Mouse (Mus musculus) intestine, embryonic 16.5 days (tissue): Measurements from ENCODE around the gene Dab1. TPM values are rescaled to one million over a fixed set of nuclear protein-coding genes. Genes with fewer than 3 reads are reported as not detected.

Experiments used
- ATAC-seq: fragments of 200-750 bp; cut with Nextera tagmentation; 2 replicates; pipeline ENCODE4 v1.8.0; 2017; ENCODE audit warnings: moderate TSS enrichment, moderate library complexity
- H3K27ac ChIP-seq: fragments of 300-500 bp; sonication (generic); 2 replicates; pipeline ENCODE4 v1.5.1; 2014; ENCODE audit warnings: mild to moderate bottlenecking, low read length
- H3K27me3 ChIP-seq: fragments of 300-500 bp; sonication (generic); replicated peaks from 2 replicates; pipeline ENCODE4 v1.6.1; 2014; ENCODE audit warnings: low read length, control low read depth, mixed read lengths; ENCODE audit not compliant: control insufficient read depth, insufficient read depth
- H3K36me3 ChIP-seq: fragments of 300-500 bp; sonication (generic); 2 replicates; pipeline ENCODE4 v1.6.1; 2014; ENCODE audit warnings: low read length, control low read depth; ENCODE audit not compliant: control insufficient read depth, insufficient read depth
- H3K4me1 ChIP-seq: fragments of 300-500 bp; sonication (generic); 2 replicates; pipeline ENCODE4 v1.6.1; 2014; ENCODE audit warnings: low read length, control low read depth, mixed read lengths; ENCODE audit not compliant: control insufficient read depth, insufficient read depth
- H3K4me2 ChIP-seq: fragments of 300-500 bp; sonication (generic); 2 replicates; pipeline ENCODE4 v1.6.1; 2014; ENCODE audit warnings: low read depth, low read length, control low read depth
- H3K4me3 ChIP-seq: fragments of 300-500 bp; sonication (generic); 2 replicates; pipeline ENCODE4 v1.5.1; 2014; ENCODE audit warnings: mild to moderate bottlenecking, low read length
- H3K9ac ChIP-seq: fragments of 300-500 bp; sonication (generic); 2 replicates; pipeline ENCODE4 v1.6.1; 2014; ENCODE audit warnings: low read depth, low read length
- H3K9me3 ChIP-seq: fragments of 300-500 bp; sonication (generic); 2 replicates; pipeline ENCODE4 v1.6.1; 2016; ENCODE audit warnings: low read length, control low read depth; ENCODE audit not compliant: control insufficient read depth
- WGBS: fragments of 180-500 bp; shearing (Covaris S2); extraction: QIAGEN DNeasy Blood & Tissue Kit; methylation state at CpG from one replicate; pipeline ENCODE4 v1.1.7; 2014; 5-methylcytosine and 5-hydroxymethylcytosine counted together
- polyA plus RNA-seq: library from polyadenylated mRNA; unstranded; fragments of >200 nt; fragmentation: Nextera tagmentation; extraction: Ambion mirVana; gene quantifications from 2 replicates; pipeline ENCODE4 v1.2.1, GENCODE M21; 2015

Gene Dab1
- polyA plus RNA-seq, 1 experiment from 2014 or later = 54.5 TPM

- H3K4me1 ChIP-seq = 0 out of 2 replicates have a peak, but pooled peaks cover 3% of the 10 kb centered on the region
- H3K4me2 ChIP-seq = no peak overlapping the region
- no peak for ATAC-seq
- H3K4me3 ChIP-seq = no peak overlapping the region
- H3K9ac ChIP-seq = no peak overlapping the region
- H3K9me3 ChIP-seq = no peaks in the 10 kb centered on the region
- H3K27me3 ChIP-seq = no peaks in the 10 kb centered on the region
- no peak overlapping the region for H3K27ac ChIP-seq
- no peaks in the 10 kb centered on the region for H3K36me3 ChIP-seq
- 88% methylated on average over 4 of the region's 4 CpGs for WGBS
These were observed 913.7 kb downstream of the Dab1 start for GRCm38 (mm10) chr4:104532846-104533245.

GRCm38 (mm10) chr4:104538420-104538819 lies 919.3 kb downstream of the Dab1 start:
- 78% methylated on average over 3 of the region's 3 CpGs for WGBS

GRCm38 (mm10) chr4:104539047-104539446 lies 919.9 kb downstream of the Dab1 start:
- Histone ChIP-seq H3K27ac (no peak overlapping the region), H3K9me3 (no peaks in the 10 kb centered on the region), H3K4me1 (no peaks in the 10 kb centered on the region), H3K27me3 (no peaks in the 10 kb centered on the region), H3K4me3 (no peak overlapping the region), H3K9ac (no peak overlapping the region), H3K36me3 (no peaks in the 10 kb centered on the region), H3K4me2 (no peak overlapping the region)
- ATAC-seq = no peak
- WGBS = 63% methylated on average over 2 of the region's 2 CpGs

More at GRCm38 (mm10) chr4:104538420-104538819, 919.3 kb downstream of the Dab1 start:
- Histone ChIP-seq H3K4me1 (no peaks in the 10 kb centered on the region), H3K27ac (no peak overlapping the region), H3K9ac (no peak overlapping the region), H3K4me3 (no peak overlapping the region), H3K27me3 (no peaks in the 10 kb centered on the region), H3K36me3 (no peaks in the 10 kb centered on the region), H3K9me3 (no peaks in the 10 kb centered on the region), H3K4me2 (no peak overlapping the region)
- ATAC-seq = no peak

GRCm38 (mm10) chr4:104547091-104547490 lies 927.9 kb downstream of the Dab1 start:
- Histone ChIP-seq H3K4me3 (no peak overlapping the region), H3K9me3 (no peaks in the 10 kb centered on the region), H3K9ac (no peak overlapping the region), H3K27me3 (no peaks in the 10 kb centered on the region), H3K27ac (no peak overlapping the region), H3K36me3 (no peaks in the 10 kb centered on the region), H3K4me1 (no peaks in the 10 kb centered on the region), H3K4me2 (no peak overlapping the region)
- WGBS = 77% methylated on average over 5 of the region's 5 CpGs
- ATAC-seq = no peak

GRCm38 (mm10) chr4:104548287-104548686 lies 929.1 kb downstream of the Dab1 start:
- H3K9ac ChIP-seq = no peak overlapping the region
- H3K9me3 ChIP-seq = no peaks in the 10 kb centered on the region
- H3K27me3 ChIP-seq = no peaks in the 10 kb centered on the region
- ATAC-seq = no peak
- WGBS = 80% methylated on average over 1 of the region's 1 CpGs
- no peak overlapping the region for H3K4me3 ChIP-seq
- H3K27ac ChIP-seq = no peak overlapping the region
- H3K4me1 ChIP-seq = no peaks in the 10 kb centered on the region
- no peak overlapping the region for H3K4me2 ChIP-seq
- no peaks in the 10 kb centered on the region for H3K36me3 ChIP-seq

- 60% methylated on average over 4 of the region's 4 CpGs for WGBS
- Histone ChIP-seq H3K27ac (no peak overlapping the region), H3K4me3 (no peak overlapping the region), H3K27me3 (no peaks in the 10 kb centered on the region), H3K4me2 (no peak overlapping the region), H3K9ac (no peak overlapping the region), H3K36me3 (no peaks in the 10 kb centered on the region), H3K4me1 (no peaks in the 10 kb centered on the region), H3K9me3 (no peaks in the 10 kb centered on the region)
- no peak for ATAC-seq
These were observed 931.5 kb downstream of the Dab1 start for GRCm38 (mm10) chr4:104550581-104551205.

GRCm38 (mm10) chr4:104551390-104552070 lies 932.4 kb downstream of the Dab1 start:
- no peaks in the 10 kb centered on the region for H3K36me3 ChIP-seq
- no peak overlapping the region for H3K27ac ChIP-seq
- H3K9me3 ChIP-seq = no peaks in the 10 kb centered on the region
- H3K4me2 ChIP-seq = no peak overlapping the region
- no peaks in the 10 kb centered on the region for H3K27me3 ChIP-seq
- H3K9ac ChIP-seq = no peak overlapping the region
- no peaks in the 10 kb centered on the region for H3K4me1 ChIP-seq
- WGBS = 92% methylated on average over 17 of the region's 17 CpGs
- H3K4me3 ChIP-seq = no peak overlapping the region
- no peak for ATAC-seq

GRCm38 (mm10) chr4:104555408-104555807 lies 936.2 kb downstream of the Dab1 start:
- no peaks in the 10 kb centered on the region for H3K4me1 ChIP-seq
- no peak for ATAC-seq
- no peak overlapping the region for H3K9ac ChIP-seq
- no peak overlapping the region for H3K4me3 ChIP-seq
- no peaks in the 10 kb centered on the region for H3K36me3 ChIP-seq
- H3K4me2 ChIP-seq = no peak overlapping the region
- no peak overlapping the region for H3K27ac ChIP-seq
- H3K27me3 ChIP-seq = no peaks in the 10 kb centered on the region
- no peaks in the 10 kb centered on the region for H3K9me3 ChIP-seq
- 41% methylated on average over 2 of the region's 2 CpGs for WGBS

GRCm38 (mm10) chr4:104563512-104563911 lies 944.4 kb downstream of the Dab1 start:
- no peaks in the 10 kb centered on the region for H3K27me3 ChIP-seq
- H3K4me3 ChIP-seq = no peak overlapping the region
- H3K4me1 ChIP-seq = no peaks in the 10 kb centered on the region
- H3K36me3 ChIP-seq = 0 out of 2 replicates have a peak, but pooled peaks cover 2% of the 10 kb centered on the region
- ATAC-seq = no peak
- no peak overlapping the region for H3K27ac ChIP-seq
- WGBS = 84% methylated on average over 5 of the region's 5 CpGs
- H3K4me2 ChIP-seq = no peak overlapping the region
- H3K9me3 ChIP-seq = no peaks in the 10 kb centered on the region
- H3K9ac ChIP-seq = no peak overlapping the region
